ENCODE assay signal across 30 mouse cellular contexts in genomic region chr5:148486202-148486601, GRCm38 (mm10).
DNase-seq lines count a peak whose midpoint lies in the region; ATAC-seq and TF ChIP-seq lines count a peak whose summit lies in the region.
"Had no signal": no experiment of that assay in that cellular context is flagged by ENCODE, and none has a peak within 500 bp of the region (broad histone marks: within the 10 kb centered on the region; RNA-seq: fewer than 3 reads in every experiment).

No protein-coding gene starts in this region.

- no peaks in the 10 kb centered on the region for H3K27me3 ChIP-seq in Patski
- no peaks in the 10 kb centered on the region for H3K27me3 ChIP-seq in splenic B cell, adult 2 months (ENCODE audit: control insufficient read depth, insufficient read depth, low read length, poor library complexity, severe bottlenecking)
- no peaks in the 10 kb centered on the region for H3K27me3 ChIP-seq in intestine, embryonic 15.5 days (replicated peaks)
- H3K27me3 ChIP-seq: heart, embryonic 13.5 days; hindbrain, embryonic 15.5 days; kidney, embryonic 15.5 days; stomach, embryonic 15.5 days had no signal

- 0 out of 2 replicates have a peak, but pooled peaks cover 3% of the 10 kb centered on the region for H3K4me1 ChIP-seq in intestine, embryonic 15.5 days (replicated peaks)
- H3K4me1 ChIP-seq: midbrain, embryonic 10.5 days; stomach, embryonic 15.5 days had no signal

- H3K9ac ChIP-seq in intestine, embryonic 15.5 days: no peak overlapping the region
- H3K9ac ChIP-seq: heart, embryonic 13.5 days; hindbrain, embryonic 15.5 days; kidney, embryonic 15.5 days; liver, postnatal 0 days; stomach, embryonic 15.5 days had no signal

- no peak overlapping the region for H3K27ac ChIP-seq in intestine, embryonic 15.5 days
- H3K27ac ChIP-seq: embryonic facial prominence, embryonic 10.5 days; heart, embryonic 13.5 days; hindbrain, embryonic 15.5 days; kidney, embryonic 15.5 days; left cerebral cortex, adult 2 months; limb, embryonic 10.5 days; midbrain, embryonic 10.5 days; stomach, embryonic 15.5 days had no signal

- WGBS in intestine, embryonic 15.5 days: 75% methylated on average over 11 of the region's 11 CpGs

- in situ Hi-C loops in Patski (cut with MboI; ENCODE audit: low pct_unique_long_range_greater_than_20kb): no loop called here

- no peaks in the 10 kb centered on the region for H3K9me3 ChIP-seq in intestine, embryonic 15.5 days
- H3K9me3 ChIP-seq: embryonic facial prominence, embryonic 10.5 days; heart, embryonic 13.5 days; hindbrain, embryonic 15.5 days; kidney, embryonic 15.5 days; limb, embryonic 10.5 days; midbrain, embryonic 10.5 days; stomach, embryonic 15.5 days had no signal

- peak; percentile 32 for DNase-seq in lung, postnatal 36 days
- DNase-seq in lung, postnatal 4 days: no peak
- DNase-seq in Patski (ENCODE audit: low read depth, low spot score): peak; percentile 93
- DNase-seq in splenic B cell, adult 2 months (ENCODE audit: low read depth, low spot score): peak; percentile 66
- no peak for DNase-seq in thymus, postnatal 4 days
- DNase-seq: adrenal gland, postnatal 25 days; cerebellum, adult 11 months; cerebellum, adult 9-11 months; gastrocnemius, postnatal 14 days; heart, postnatal 36 days; kidney, postnatal 4 days; liver; liver, postnatal 0 days; retina, postnatal 1 day; right cerebral cortex, postnatal 25 days; spleen, adult 18-20 months; thymus, postnatal 25 days had no signal

- POLR2A ChIA-PET in Patski (lab: Charles Lee): no interaction called here

- no peak overlapping the region for H3K4me3 ChIP-seq in intestine, embryonic 15.5 days (replicated peaks)
- H3K4me3 ChIP-seq: embryonic facial prominence, embryonic 10.5 days; heart, embryonic 13.5 days; hindbrain, embryonic 15.5 days; kidney, embryonic 15.5 days; left cerebral cortex, adult 2 months; limb, embryonic 10.5 days; midbrain, embryonic 10.5 days; stomach, embryonic 15.5 days had no signal

- no peak overlapping the region for H3K4me2 ChIP-seq in intestine, embryonic 15.5 days (replicated peaks)
- H3K4me2 ChIP-seq: heart, embryonic 13.5 days; hindbrain, embryonic 15.5 days; kidney, embryonic 15.5 days; stomach, embryonic 15.5 days had no signal

- CTCF ChIA-PET in Patski (lab: Charles Lee): interaction anchor here (0.9 to 1.7 kb wide), 3 partner anchors 8 to 50 kb away, joined by 3 to 5 read pairs (median 5); no protein-coding TSS in a partner anchor

- TF ChIP-seq CTCF in Patski (IDR thresholded peaks at IDR 0.05): no peak

- peak; percentile 76 for ATAC-seq in Patski
- ATAC-seq in hematopoietic stem cell, adult 5-6 weeks (replicated peaks in 1 of 2; ENCODE audit: insufficient read depth in 1 of 2, low FRiP score in 2 of 2, low TSS enrichment in 1 of 2, low read depth in 1 of 2, poor library complexity in 2 of 2, severe bottlenecking in 2 of 2): peak; percentile 82 to 84
- no peak for ATAC-seq in intestine, embryonic 15.5 days
- ATAC-seq: forebrain, embryonic 16.5 days; intestine, embryonic 16.5 days; liver, postnatal 0 days; lung, postnatal 0 days had no signal

- H3K36me3 ChIP-seq in splenic B cell, adult 2 months (ENCODE audit: control insufficient read depth, insufficient read depth, low read length, poor library complexity, severe bottlenecking): no peaks in the 10 kb centered on the region
- no peaks in the 10 kb centered on the region for H3K36me3 ChIP-seq in intestine, embryonic 15.5 days
- H3K36me3 ChIP-seq: embryonic facial prominence, embryonic 10.5 days; heart, embryonic 13.5 days; hindbrain, embryonic 15.5 days; kidney, embryonic 15.5 days; limb, embryonic 10.5 days; midbrain, embryonic 10.5 days; stomach, embryonic 15.5 days had no signal

Comparison
In these comparisons a context has a peak if more than half of its experiments do, and no peak if none do; other contexts are left out.
1. DNase-seq: peak in lung, postnatal 36 days (single experiment), Patski (single experiment) and splenic B cell, adult 2 months (single experiment); none in lung, postnatal 4 days (0 of 2) and thymus, postnatal 4 days (single experiment).